Mouse (Mus musculus): ENCODE data around the gene Rab34.
"Not testable (repeated sequence)": the region's sequence is repeated elsewhere in the genome, so short reads cannot be mapped to it uniquely, and the experiment has no call there.

- TF ChIP-seq CTCF (IDR thresholded peaks at IDR 0.05; ENCODE audit: control insufficient read depth, insufficient read depth, insufficient read length); MAX (IDR thresholded peaks at IDR 0.05); FOSL1 (IDR thresholded peaks at IDR 0.05; ENCODE audit: insufficient read depth, low read length, poor library complexity, severe bottlenecking); MYOG (IDR thresholded peaks at IDR 0.05; ENCODE audit: control insufficient read depth, extremely low read depth, insufficient read length); USF1 (IDR thresholded peaks at IDR 0.05; ENCODE audit: low read depth): not testable (repeated sequence)
These were observed 3.5 kb upstream of the Rab34 start for GRCm38 (mm10) chr11:78184702-78185101.
